Mouse (Mus musculus) ovary, adult 18-20 months (tissue): Measurements from ENCODE around the gene Fnip2.

Experiments used
- DNase-seq: peaks from one replicate; pipeline ENCODE4 v3.0.0; 2022; ENCODE audit warnings: low spot score, mixed read lengths

The Fnip2 gene

DNA sequence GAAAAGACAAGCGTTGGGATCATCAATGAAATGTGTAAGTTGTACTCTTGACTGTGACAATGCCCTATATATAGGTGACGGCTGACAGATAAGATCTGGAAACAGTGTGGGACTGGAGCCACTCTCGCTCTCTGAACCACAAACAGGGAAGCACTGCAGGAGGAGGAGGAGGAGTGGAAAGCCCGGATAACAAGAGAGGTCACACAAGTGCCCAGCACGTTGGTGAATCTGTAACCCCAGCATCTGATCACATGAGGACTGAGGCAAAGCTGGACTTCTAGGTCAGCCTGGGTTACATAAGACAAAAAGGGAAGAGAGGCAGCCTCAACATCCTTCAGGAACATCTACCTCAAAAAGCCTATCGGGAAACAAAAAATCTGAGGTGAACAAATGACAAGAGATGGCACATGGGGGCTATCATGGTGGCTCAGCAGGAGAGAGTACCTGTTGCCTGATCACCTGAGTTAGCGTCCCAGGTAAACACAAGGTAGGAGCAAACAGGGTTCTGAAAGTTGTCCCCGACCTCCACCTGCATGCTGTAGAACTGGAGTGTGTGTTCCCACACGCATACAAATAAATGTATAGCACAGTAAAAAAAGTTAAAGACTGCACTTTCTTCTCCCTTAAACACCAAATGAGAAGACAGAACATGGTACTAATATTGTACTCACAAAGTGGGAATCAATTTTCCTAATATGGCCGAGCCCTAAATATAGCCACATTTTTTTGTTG, 2.6 kb downstream of the Fnip2 start:
- DNase-seq = no peak

DNA sequence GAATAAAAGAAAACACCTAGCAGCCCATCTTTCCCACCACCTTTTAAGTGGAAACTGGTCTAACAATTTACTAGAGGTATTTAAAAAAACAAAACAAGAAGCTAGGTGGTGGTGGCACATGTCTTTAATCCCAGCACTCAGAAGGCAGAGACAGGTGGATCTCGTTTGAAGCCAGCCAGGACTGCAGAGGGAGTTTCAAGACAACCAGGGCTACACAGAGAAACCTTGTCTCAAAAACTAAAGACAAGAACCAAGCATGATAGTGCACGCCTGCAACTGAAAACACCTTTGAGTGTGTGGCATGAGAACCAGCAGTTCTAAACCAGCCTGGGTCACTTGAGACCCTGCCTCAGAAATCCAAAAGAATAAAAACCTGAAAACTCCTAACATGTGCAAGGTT, 4.1 kb downstream of the Fnip2 start:
- DNase-seq = no peak

DNA sequence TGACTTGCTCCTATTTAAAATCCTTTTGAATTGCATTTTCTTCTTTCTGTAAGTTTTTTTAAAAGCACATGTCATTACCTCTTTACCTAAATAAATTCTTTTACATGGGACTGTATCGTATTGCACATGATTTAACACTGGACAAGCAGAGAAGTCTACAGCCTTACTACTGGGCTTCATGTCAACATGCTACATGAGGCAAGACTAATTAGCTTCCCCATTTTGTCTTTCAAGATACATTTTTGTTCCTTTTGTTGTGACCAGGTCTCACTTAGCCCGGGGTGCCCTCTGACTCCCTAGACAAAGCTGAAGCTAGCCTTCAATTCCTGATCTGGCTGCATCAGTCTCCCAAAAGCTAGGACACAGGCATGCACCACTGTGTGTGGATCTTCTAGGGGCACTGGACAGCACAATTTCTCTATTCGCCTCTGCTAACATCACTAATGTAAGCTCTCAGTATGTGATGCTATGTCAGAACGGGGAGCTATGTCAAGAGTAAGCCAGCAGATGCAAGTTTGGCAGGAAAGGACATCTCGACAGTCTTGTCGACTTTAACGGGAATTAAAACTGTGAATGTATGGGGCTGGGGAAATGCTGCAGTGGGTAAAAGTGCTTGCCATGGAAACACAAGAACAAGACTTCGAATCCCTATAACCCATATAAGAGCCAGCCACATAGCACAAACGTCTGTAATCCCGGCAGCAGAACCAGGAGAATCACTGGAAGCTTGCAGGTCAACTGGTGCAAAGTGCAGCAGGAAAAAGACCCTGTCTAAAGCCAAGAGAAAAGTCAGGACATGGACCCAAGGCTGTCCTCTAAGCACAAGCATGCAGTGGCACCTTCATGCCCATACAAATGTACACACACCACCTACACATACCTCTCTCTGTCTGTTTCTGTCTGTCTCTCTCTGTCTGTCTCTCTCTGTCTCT, 5.5 kb downstream of the Fnip2 start:
- no peak for DNase-seq

DNA sequence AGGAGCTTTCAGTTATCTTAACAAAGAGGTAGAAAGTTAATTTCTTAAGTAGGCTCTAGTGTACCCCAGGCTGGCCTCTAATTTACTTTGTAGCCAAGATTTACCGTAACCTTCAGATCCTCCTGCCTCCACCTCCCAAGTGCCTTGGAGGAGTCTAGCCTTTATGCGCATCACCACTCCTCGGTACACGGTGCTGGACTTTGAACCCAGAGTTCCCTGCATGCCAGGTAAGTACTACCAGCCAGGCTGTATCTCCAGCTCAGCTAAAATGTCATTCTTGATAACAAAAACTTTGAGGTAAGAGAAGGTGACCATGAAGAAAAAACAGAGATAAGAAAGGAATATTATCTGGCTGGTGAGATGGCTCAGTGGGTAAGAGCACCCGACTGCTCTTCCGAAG, 7.0 kb downstream of the Fnip2 start:
- no peak for DNase-seq

DNA sequence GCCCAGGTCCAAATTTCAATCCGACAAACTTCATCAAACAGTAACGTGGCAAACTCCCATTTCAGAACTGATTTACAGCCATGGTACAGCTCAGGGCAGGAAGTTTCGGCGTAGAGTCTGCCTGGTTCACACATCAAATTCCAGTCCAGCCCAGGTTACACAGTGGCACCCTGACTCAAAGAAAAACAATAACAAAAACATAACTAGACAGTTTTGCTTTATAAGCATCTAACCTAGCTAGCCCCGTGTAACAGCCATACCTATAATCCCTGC, 7.9 kb downstream of the Fnip2 start:
- no peak for DNase-seq

DNA sequence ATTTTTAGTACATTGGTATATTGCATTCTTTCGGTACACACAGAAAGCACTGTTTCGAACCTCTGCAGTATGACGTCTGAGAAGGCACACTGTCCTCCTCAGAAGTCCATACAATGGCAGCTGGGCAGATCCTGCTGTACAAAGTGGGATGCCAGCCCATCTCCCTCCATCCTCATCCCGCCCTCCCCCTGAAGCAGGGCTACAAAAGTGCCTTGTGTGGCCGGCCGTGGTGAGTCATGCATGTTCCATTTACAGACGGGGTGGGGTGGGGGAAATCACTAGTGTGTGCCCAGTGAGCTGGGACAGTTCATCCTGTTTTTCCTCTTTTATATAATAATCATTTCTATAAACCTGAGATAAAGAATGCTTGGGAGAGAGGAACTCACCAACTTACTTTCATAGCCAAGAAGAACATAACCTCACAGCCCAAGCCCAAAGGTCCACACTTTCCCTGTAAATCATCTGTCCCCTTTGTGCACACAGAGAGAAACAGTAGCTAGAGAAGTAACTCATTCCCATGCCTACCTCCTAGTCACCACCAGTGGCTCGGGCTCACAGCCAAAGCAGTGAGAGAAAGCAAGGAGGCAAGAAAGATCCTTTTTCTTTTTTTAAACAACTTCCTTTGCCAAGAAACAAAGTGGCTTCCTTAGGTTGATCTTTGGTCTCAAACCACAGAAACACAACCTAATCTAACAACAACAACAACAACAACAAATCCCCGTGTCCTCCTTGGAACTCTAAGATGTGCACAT, 8.4 kb downstream of the Fnip2 start:
- DNase-seq = no peak

DNA sequence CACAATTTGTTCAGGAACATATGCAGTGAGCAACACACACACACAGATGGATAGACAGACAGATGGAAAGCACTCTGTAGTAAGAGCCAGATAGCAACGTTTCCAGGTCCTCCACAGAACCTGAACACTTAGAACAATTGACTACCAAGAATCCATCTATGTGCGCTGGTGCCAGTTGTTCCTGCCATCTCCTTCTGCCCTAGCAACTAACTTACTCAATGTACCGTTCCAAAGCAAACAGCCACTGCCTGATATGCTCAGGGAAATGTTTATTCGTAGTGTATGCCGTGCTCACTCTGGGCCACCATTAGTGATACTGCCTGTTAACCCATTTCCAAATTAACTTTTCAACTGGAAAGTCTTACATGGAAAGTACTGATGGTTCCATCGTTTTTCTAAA, 12.5 kb downstream of the Fnip2 start:
- no peak for DNase-seq

DNA sequence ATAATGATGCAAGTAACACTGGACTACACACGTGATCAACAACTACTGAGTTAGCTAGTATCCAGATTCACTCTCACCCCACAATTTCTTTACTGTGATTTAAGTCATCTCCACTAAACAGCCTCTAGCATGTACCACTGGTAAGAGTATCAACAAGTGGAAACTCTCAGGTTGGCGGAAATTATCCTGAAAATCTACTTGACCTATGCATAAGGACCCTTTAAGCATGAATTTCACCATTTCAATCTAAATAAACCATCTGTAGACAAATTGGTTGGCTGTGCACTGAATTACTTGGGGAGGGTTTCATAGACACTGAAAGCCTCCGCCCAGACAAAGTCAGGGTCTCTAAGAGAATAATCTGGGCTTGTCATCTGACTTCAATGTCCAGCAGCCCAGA, 13.8 kb downstream of the Fnip2 start:
- no peak for DNase-seq

DNA sequence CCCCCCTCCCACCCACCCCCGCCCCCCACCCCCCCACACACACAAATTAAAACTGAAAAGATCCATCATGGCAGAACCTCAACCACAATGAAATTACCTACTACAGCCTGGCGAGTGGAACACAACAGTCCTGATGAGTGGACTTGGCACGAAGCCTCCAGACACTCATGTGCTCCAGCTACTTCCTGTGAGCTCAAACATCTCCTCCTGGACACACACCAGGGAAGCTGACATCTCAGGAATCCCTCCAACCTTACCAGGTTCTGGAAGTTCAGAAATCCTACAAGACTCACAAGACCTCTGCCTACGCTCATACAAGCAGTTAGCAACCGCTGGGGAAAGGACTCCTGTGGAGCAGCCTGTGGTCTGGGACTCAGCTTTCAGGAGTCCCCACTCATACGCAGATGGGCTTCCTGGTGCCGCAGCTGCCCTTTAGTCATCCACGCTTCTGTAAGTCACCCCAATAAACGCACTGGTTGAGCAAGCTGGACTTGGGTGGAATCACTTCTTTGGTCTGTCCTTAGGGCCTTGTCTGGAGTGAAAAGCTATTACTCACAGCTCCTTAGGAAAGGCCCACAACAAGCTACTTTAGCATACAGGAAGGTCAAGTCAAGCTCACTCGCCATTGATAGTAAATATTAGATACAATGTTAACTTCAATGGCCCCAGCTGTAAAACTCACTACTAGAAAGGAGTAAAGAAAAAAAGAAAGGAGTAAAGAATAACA, 15.6 kb downstream of the Fnip2 start:
- no peak for DNase-seq

DNA sequence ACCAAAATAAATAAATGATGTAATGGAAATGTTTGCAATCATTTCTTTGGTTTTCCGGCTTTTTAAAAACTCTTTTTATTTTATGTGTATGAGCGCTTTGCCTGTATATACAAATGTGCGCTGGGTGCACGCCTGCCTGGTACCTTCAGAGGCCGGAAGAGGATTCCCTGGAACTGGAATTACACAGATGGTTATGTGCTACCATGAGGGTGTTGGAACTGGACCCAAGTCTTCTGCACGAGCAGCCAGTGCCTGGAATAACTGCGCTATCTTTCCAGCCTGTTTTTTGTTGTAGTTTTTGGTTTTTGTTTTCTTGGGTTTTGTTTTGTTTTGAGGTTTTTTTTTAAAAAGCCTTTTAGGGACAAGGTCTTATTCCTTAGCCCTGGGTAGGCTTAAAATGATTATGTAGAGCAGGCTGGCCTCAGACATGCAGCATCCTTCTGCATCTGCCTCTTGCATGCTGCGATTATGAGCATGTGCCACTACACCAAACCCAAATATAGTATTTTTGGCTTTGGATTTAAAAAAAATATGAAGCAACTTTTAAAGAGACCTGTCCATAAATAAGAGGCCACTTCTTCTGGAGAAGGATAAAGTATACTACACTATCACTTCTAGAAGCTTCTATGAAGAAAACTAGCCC, 17.7 kb downstream of the Fnip2 start:
- DNase-seq = no peak

DNA sequence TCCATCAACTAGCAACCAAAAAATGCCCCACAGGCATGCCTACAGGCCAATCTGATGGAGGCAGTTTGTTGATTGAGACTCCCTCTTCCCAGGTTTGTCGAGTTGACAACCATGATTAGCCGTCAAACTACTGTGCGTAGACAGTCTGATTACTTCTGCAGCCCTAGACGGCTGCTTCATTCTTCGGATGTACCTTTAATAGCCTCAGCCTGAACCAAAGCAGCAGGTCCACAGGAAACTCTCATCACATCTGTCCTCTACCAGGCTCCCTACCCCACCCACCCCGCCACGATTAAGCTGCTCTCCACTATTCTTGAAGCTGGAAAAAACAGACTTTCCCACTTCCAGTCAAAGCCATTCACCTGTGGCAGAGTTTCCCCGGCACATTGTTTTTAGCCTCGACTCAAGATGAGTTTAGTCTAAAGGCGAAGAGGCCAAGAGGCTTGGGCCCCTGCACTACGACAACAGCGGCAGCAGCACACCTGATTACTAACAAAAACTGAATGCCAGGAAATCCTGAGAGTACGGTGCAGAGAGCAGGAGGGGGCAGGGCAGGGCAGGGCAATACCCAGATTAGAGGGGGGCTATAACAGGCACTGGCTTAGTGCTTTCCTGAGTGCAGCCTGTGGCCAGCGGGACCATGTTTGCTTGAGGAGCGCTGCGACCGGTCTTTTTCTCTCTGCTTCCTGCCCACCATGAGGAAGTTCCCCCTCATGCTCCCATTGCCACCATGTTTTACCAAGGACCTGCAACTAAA, 18.7 kb downstream of the Fnip2 start:
- no peak for DNase-seq

DNA sequence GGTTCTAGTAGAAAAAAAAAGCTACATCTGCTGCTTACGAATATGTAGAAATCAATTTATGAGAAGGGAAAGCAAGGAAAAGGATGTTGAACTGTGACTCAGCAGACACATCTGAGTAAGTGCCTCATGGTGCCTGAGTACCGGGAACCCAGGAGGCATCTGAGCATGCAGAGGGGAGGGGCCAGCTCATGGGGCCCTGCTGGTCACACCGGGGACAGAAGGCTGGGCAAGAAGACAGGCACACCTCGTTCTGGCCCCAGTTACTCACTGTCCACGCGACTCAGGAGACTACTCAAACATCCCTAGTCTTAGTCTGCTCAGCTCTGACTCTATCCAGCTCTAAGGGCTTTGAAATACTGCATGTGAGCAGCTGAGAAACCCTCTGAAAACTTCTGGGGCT, 25.0 kb downstream of the Fnip2 start:
- DNase-seq = no peak

DNA sequence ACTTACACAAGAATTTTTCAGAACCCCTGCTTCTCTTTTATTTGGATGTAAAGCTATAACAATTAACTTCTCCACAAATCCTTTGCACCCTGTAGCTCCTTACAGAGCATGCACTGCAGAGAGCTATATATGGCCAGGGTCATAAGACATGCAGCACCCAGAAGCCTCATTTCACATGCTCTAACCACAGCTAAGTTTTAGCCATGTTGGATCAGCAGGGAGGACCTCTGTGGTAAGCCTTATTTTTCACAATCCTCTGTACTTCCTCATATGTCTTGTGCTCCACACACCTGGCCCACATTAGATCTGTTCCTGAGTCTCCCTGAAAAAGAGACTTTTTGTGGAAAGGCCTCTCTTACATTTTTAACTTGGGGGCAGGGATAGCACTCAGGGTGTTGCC, 27.9 kb downstream of the Fnip2 start:
- no peak for DNase-seq

DNA sequence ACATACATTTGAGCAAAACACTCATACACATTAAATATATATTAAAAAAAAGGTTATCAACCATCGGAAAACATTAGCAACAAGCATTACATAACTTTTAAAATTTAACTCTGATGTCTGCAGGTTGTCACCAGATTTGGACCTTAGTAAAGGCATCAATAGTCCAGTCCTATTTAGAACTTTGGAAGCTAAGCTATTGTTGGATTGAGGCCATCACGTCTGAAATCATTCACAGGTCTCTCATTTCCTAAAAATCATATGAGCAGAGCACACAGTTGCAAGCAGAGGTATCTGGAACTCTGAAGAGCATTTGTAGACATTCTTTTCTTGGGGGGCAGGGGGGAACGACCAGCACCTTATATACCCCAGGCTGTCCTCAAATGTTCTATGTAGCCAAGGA, 28.5 kb downstream of the Fnip2 start:
- no peak for DNase-seq

DNA sequence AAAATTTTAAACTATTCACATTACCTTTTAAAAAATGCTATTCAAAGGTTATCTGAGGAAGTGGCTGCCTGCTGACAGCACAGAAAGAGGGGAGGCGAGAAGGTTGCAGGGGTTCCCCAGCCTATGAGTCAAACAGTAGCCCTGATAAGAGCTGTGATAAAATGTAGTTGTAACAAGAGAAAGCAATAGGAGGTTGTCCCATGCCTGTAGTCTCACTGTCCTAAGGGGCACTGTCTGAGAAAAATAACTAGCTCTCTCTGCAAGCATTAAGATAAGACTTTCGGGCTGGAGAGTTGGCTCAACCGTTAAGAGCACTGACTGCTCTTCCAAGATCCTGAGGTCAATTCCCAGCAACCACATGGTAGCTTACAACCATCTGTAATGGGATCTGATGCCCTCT, 29.3 kb downstream of the Fnip2 start:
- no peak for DNase-seq

DNA sequence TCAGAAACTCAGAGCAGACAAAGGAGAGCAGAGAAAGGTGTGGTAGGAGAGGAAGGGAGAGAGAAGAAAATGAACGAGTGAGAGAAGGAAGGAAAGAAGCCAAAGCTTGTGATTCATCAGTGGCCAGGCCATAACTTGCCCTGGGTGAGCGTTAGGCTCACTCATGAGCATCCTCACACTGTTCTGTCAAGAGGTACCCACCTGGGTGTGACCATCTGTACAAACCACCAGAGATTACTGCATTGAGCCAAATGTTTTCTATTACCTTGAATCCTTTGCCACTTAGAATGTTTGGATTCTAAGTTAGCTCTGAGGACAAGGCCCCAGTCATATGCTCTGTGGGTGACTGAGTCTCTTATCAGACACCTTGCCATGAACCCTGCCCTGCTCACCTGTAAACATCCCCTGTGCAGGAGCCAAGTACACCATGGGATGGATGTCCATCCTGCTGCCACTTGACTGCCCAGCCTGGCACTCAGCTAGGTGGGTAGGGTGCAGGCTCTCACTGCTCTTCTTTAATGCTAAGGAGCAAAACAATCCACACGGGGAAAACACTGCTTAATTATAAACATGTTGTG, 29.9 kb downstream of the Fnip2 start:
- DNase-seq = no peak

DNA sequence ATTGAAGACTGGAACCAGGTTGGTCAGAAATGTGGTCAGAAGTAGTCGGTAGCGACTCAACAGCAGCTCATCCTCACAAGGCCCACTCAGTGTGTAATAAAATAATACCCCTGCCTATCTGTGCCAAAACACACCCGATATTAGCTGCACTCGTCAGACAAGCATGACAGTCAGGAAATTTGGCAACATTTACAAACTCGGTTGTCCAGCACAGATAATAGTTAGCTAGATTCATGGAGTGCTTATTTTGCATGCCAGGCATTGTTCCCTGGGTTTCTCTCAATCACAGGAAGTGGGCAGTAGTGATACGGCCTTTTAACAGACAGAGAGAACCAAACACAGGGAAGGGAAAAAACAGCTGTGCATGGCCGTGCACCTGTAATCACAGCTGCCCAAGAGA, 30.6 kb downstream of the Fnip2 start:
- DNase-seq = no peak

DNA sequence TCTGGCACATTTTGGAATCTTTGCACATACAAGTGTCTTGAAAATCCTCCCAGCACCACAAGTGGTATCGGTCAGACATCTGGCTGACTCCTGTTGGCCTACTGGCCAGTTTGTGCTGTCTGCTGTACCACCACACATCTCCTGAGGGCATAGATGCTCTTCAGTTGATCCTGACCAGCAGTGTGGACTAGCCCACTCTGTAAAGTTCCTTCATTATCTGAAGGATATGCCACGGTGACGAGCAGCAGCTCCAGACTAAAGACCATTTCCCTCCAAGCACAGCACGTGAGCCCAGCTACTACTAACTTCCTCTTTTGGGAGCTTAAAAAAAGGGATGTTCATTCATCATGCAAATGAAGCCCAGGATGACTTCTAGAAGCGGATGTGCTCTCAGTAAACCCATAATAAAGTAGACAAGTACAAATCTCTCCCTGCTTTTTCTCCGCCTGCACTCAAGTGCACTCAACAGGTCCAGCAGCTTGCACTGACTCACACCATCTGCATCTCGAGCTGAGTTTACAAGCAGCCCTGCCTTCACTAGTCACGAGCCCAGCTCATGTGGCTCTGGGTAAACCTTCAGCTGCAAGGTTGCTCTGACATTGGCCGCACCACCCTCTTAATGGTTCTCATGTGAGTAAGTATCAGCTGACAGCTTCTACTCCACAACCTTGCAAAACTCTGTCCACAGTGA, 35.9 kb downstream of the Fnip2 start:
- no peak for DNase-seq

DNA sequence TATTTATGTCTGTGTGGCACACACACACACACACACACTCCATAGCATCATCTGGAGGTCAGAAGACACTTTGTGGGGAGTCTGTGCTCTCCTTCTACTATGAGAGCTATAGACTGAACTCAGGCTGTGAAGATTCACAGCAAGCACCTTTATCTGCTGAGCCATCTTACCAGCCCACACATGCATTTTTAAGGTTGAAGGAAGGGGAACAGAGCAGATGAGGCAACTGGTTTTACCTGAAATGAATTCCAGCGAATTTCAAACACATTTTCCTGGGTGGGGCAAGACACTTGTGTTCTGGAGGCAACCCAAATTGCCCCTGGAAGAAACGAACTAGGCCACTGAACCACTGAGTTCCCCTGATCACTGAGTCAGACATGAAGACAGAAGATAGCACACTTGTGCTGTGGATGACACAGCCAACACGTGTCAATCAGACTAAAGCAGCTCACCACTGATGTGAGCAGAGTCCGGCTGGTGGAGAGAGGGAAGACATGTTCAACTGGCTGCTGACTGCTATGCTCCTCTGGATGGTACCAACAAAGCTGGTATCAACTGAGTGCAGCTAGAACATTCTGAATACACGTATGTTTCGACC, 38.0 kb downstream of the Fnip2 start:
- DNase-seq = no peak

DNA sequence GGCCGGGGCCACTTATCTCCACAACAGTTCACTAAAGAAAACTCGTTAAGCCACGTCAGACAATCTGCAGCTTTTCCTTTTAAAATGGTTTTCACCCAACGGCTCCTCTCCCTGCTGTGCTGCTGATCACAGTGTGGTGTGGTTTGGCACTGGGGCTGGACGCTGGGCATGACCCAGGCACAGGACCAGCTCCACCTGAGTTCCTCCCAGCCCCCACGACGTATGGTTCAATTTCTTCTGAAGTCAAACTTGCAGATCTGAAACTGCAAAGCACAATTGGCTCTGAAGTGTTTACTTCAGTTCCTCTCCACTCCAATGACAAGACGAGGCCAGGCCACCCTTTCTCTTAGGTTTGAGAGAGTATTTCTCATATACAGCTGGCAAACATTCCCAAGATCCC, 39.1 kb downstream of the Fnip2 start:
- no peak for DNase-seq
